Mouse (Mus musculus) natural killer cell, adult 2 months (primary cell): ENCODE measurements around the gene Nradd.

Experiments used
- DNase-seq, 2 experiments: peaks; one replicate each; pipeline ENCODE4 v3.0.0; 2022; ENCODE audit warnings: low spot score in 2 of 2

The Nradd gene

DNA sequence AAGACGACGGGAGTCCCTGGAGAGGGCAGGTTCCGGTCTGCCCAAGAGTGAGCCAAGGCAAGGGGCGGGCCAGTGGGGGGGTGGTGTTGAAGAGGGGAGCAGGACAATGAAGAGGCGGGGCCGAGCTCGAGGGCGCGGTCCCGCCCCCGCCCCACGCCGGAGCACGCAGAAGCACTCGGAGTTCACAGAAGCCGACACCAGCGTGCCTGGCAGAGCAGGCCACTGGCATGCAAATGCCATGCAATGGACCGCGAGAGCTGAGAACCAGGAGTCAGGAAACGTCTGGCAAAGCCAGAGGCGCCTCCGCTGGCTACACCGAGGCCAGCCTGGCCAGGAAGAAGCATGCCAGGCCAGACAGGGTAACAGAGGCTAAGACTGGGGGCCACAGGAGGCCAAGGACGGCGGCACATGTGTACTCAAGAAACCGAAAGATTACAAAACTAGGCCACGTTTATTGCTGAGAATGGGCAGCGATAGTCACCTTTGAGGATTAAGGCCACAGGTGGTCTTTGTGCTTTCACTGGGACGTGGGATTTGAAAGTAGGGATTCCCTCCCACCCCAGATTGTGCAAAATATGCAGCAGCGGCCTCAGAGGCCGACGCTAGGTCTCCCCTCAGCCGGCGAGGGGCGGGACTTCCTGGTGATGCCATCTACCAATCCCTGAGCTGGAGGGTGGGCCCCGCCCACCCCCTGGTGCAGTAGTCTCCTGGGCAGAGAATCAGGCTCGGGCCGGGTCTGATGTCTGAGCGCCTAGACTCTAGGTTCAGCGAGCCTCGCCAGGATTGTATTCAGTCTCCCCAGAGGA is at the start of gene Nradd:
Gene Nradd (minus strand): TSS at position 92 of the 806 bp plus-strand sequence.
- peak in 1 of 2 experiments; percentile 29 for DNase-seq

DNA sequence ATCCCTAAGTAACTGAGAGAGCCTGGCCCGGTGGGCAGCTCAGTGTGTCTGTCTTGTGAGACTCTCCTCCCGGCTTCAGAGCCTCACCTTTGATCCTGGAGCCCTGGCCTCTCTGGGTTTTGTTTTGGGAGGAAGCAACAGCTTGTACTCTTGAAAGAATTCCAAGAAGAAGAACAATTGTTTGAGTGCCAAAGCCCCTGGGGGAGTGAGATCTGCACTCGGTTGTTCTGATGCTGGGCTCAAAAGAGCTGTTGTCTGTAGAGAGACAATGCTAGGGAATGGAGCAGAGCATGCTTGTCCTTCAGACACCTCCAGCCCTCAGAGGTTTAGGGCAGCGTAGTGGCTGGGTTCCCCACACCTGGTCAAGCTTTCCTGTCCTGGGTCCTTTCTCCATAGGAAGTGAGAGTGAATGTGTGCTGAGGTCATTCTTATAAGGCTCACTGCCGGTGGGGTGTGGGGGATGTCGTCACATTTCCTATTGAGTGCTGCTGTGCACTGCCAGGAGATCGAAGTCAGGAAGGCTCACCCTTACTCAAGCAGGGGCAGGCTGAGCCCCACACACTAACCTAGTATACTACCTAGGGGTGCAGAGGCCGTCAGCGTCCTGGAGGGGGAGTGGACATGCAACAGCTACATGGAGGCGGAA is 49.0 kb upstream of the Nradd start:
- no peak for DNase-seq

DNA sequence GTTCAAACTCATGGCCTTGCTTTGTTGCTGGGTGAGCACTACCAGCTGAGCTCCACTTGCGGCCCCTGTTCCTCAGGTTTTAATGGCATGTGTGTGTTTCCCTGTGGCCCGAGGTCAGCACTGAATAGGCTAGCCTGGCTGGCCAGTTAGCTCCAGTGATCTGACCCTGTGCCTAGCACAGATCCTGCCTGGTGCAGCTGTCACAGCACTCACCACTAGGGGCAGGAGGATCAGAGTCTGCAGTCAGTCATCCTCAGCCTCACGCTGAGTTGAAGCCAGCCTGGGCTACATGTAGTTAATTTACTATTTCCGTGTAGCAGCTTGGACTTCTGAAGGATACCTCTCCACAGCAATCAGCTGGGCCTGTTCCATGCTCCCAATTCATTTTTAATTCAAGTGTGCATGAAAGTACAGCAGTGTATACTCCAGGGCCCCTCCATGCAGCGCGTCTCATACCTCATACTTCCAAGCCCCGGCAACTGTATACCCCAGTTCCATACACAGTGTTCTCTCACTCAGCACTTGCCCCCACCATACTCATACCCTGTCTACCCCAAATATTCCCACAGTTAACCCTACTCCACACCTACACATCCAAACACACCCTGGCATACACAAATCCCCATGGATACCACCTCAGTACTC is 48.3 kb upstream of the Nradd start:
- DNase-seq, result peak; percentile 36 to 41

DNA sequence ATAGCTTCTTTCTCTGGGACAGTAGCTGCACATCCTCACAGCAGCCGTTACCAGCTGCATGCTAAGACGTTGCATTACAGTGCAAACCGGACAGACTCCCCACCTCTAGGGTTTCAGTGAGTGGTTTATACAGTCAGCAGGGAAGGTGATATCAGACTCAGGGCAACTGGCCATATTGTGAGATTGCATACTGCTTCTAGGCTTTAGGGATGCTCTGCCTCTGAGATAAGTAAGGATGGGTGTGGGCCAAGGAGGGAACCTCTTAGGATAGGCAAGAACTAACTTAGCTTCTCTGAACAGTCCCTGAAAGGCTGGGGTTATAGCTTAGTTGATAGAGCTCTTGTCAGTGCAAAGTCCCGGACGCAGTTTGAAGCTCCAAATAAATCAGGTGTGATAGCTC is 45.5 kb upstream of the Nradd start:
- DNase-seq, result no peak

DNA sequence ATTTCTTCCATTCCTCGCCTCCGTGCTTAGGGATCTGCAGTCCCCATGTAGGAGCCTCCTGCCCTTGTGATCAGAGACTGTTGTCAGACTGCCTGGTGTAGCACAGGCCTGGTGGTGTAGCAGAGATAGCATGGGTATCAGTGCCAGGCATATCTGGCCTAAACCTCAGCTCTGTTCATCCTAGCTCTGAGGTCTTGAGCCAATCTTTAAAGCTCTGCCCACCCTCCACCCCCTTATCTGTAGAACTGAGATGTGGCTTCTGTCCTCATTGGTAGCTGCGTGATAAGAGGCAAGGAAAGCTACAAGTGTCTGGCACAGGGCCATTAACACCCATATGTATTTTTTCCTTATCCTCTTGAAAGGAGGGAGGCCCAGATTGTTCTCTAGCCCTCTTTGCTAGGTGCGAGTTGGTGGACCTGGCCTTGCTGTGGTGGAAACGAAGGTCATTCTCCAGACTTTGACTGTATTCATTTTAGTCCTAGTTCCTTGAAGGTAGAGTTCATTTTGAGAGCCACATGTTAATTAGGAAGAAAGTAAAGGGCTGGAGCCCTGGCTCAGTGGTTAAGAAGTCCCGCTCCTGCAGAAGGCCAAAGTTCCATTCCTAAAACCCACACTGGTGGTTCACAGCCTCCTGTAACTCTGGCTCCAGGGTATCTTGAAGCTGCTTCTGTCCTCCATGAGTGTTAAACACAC is 44.5 kb upstream of the Nradd start:
- no peak for DNase-seq

DNA sequence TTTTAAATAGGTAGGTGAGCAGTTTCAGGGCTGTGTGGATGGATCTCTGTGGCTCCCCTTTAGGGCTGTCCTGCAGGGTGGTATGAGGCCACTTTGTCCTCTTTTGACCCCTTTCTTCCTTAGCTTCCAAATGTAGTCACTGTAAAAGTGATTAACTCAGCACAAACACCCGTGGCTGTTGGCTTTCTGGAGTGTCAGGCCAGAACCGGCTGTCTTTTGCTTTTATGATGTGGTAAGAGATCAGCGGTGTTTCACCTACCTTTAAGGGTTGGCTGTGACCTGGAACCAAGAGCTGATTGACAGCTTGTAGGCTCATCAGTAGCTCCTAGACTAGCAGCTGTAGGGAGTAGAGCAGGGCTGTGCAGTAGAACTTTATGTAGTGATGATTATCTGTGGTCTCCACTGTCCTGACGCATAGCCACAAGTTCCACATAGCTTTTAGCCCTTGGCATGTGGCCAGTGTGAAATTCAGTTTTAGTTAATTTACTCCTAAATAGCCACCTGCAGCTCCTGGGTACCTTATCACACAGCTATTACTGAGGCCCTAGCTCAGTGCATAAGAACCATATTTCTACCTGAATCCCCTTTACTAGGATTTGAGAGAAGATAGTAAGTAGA is 43.1 kb upstream of the Nradd start:
- peak in 1 of 2 experiments; percentile 44 for DNase-seq

DNA sequence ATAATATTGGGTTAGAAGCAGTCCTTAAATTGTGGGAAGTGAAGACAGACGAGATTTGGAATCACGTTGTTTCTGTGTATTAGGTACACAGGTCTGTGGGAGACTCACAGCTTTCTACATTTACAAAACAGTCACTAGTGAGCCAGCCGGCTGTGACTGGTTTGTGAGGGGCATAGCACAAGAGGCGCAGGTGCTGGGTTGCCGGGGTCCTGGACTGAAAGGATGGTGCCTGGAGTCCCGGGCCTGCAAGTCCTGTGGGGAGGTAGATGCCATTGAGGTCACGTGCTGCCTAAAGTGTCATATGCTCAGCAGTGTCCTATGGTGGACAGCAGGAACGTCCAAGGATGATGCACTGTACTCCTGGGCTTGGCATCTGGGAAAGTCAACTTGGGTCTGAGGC is 42.1 kb upstream of the Nradd start:
- DNase-seq, result no peak

- DNase-seq, result peak; percentile 44 to 53
These were observed 41.7 kb upstream of the Nradd start for GRCm38 (mm10) chr9:110665912-110666311.

GRCm38 (mm10) chr9:110662844-110663243 is 38.6 kb upstream of the Nradd start:
- no peak for DNase-seq

DNA sequence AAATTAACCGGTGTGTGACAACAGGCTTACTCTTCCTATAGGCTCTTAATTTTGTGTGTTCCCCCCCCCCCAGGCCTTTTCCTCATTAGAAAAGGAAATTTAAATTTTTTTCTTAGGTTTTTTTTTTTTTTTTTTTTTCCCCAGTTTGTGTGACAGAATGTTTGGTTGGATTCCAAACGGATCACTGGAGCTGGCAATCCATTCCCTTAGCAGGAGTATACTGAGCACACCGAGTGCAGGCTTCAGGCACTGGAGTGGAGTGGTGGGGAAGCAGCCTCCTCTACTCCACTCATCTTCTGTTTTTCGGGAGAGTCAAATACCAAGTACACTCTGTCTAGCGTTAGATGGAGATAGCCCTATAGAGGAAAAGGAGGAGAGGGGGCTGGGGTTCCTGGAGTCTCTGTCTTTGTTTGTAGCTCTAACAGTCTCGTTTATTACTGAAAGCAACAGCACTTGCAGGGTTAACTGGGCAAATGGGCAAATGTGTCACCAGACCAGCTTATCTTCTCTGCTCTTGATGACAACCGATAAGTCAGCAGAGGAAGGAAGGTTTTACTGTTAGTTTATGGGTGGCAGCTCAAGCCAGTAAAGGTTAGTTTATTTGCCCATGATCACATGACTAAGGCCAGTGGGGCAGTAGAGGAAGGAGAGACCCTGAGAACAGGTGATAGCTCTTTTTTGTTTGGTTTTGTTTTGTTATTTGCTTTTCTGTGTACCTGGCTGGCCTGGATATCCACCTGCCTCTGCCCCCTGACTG is 36.8 kb upstream of the Nradd start:
- DNase-seq, result no peak

DNA sequence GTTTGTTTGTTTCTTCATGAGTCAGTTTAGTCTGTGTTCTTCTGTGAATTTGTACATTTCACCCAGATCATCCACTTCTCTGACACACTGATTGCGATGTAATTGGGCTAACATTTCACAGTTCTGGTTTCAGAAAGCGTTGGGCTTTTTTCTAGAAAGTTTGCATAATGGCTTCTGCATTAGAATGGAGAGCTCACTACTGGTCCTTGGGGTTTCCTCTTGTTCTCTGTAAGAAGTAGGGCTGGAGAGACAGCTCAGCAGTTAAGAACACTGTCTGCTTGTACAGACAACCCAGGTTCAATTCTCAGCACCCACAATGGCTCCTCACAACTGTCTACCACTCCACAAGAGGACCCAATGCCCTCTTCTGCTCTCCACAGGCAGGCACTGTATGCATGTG is 36.0 kb upstream of the Nradd start:
- no peak for DNase-seq

- DNase-seq, result peak; percentile 47 to 71
These were observed 35.3 kb upstream of the Nradd start for GRCm38 (mm10) chr9:110659521-110659920.

DNA sequence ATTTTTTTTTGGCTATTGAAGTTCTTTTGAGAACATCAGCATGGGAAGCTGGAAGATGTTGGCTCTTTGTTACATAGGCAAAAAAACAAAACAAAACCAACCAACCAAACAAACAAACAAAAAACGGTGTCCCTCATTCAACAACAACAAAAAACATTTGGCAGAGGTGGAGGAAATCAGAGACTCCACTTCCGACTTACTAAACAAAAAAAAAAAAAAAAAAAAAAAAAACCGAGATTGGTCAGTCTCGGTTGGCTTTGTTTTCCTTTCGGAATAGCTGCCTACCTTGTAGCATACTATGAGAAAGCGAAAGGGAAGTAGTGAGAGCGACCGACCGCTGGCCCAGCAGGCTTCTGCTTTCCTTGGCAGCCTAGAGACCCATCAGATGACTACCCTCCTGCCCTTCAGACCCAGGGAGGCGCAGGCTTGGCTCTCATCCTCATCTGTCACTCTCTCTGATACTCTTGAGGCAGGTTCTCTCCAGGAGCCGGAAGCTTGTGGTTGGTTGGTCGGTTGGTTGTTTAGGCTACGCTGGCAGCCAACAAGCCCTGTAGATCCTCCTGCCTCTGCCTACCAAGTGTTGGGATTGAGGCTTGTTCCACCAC is 33.3 kb upstream of the Nradd start:
- peak; percentile 69 to 70 for DNase-seq

DNA sequence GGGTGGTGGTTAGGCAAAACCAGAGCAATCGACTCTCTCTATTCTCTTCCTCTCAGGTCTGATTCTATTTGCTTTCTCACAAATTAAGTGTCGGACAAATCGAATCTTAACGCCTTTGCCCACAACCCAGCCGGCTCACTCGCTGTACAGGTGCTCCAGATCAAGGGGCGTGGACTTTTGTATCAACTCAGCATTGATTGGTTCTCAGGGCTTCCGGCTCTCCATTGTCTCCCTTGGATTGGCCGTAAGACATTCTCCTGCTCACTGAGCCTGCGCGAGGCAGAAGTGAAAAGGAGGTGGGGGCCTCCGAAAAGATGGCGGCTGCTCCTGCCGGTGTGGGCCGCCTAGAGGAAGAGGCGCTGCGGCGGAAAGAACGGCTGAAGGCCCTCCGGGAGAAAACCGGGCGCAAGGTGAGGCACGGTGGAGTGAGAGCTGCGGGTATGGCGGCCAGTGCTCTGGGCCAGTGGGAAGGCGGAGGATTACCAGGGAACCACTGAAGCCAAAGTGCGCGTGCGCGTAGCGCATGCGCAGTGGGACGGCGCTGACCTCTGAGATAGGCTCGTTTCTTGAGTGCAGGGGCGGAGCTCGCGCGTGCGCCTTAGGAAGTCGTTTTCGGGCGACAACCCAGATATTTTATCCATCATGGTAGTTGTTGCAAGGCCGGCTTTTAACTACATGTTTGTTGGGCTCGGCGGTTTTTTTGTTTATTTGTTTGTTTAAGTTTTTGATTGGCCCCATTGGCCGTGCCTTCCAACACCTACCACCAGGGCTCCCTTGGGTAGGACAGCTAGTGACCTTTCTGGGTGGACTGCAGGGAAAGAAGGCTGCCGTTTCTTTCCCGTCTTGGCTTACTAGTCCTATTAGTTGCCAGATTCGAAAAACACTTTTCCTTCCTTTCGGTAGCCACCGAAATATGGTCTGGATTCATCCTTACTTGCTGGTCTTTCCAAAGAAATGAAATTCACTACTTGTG is 32.3 kb upstream of the Nradd start, which contains the start of gene Ccdc12:
Gene Ccdc12 (plus strand): TSS at position 255 of the 973 bp plus-strand sequence.
- DNase-seq, result peak; percentile 96 to 97

GRCm38 (mm10) chr9:110655651-110656007 is 31.4 kb upstream of the Nradd start:
- DNase-seq, result no peak

- no peak for DNase-seq
These were observed 30.7 kb upstream of the Nradd start for GRCm38 (mm10) chr9:110654726-110655650.

- DNase-seq, result peak; percentile 93 to 98
These were observed 29.6 kb upstream of the Nradd start, which contains the start of gene Nbeal2 for GRCm38 (mm10) chr9:110653655-110654461. Nbeal2 (minus strand) TSS chr9:110654161.
